In genomic region chr1:177443724-177444482, GRCm38 (mm10) we compare ENCODE assay signal across 8 mouse cellular contexts. TPM values are rescaled to one million over a fixed set of nuclear protein-coding genes. Genes with fewer than 3 reads are reported as not detected.
DNase-seq lines count a peak whose midpoint lies in the region; ATAC-seq and TF ChIP-seq lines count a peak whose summit lies in the region.

No protein-coding gene starts in this region.

- H3K9ac ChIP-seq in limb, embryonic 12.5 days (replicated peaks): peak overlapping the region; percentile 91
- no peak overlapping the region for H3K9ac ChIP-seq in stomach, embryonic 15.5 days

- no peak for ATAC-seq in limb, embryonic 12.5 days (ENCODE audit: insufficient number of reproducible peaks, insufficient read depth, low FRiP score, low TSS enrichment, low read depth)
- no peak for ATAC-seq in stomach, embryonic 15.5 days (ENCODE audit: insufficient read depth, low FRiP score, low read depth)

- no peaks in the 10 kb centered on the region for H3K9me3 ChIP-seq in limb, embryonic 12.5 days
- no peaks in the 10 kb centered on the region for H3K9me3 ChIP-seq in stomach, embryonic 15.5 days

- peak overlapping the region; percentile 69 for H3K4me3 ChIP-seq in cerebellum, adult 2 months (replicated peaks; ENCODE audit: insufficient read depth, low read depth, low read length)
- H3K4me3 ChIP-seq in testis, adult 2 months (ENCODE audit: control insufficient read depth, low read depth, low read length): peak overlapping the region; percentile 92
- H3K4me3 ChIP-seq in limb, embryonic 12.5 days (replicated peaks): peak overlapping the region; percentile 72
- peak overlapping the region; percentile 71 for H3K4me3 ChIP-seq in stomach, embryonic 15.5 days (replicated peaks)

- no peak for TF ChIP-seq POLR2A in cerebellum, adult 2 months (IDR thresholded peaks at IDR 0.05; ENCODE audit: borderline replicate concordance, insufficient read depth, low read length)
- no peak for TF ChIP-seq POLR2A in testis, adult 2 months (IDR thresholded peaks at IDR 0.05; ENCODE audit: control insufficient read depth, low read depth, low read length)

- H3K36me3 ChIP-seq in testis, adult 2 months (ENCODE audit: control insufficient read depth, insufficient read depth, low read length): no peaks in the 10 kb centered on the region
- H3K36me3 ChIP-seq in limb, embryonic 12.5 days: peaks cover 18% of the 10 kb centered on the region
- peaks cover 10% of the 10 kb centered on the region; the same call in 1 of the 2 replicates for H3K36me3 ChIP-seq in stomach, embryonic 15.5 days

- no peaks in the 10 kb centered on the region; the same call in 1 of the 2 replicates for H3K27me3 ChIP-seq in cerebellum, adult 2 months (ENCODE audit: control insufficient read depth, insufficient read depth, low read length)
- H3K27me3 ChIP-seq in testis, adult 2 months (ENCODE audit: control insufficient read depth, insufficient read depth, low read length): no peaks in the 10 kb centered on the region
- H3K27me3 ChIP-seq in limb, embryonic 12.5 days: no peaks in the 10 kb centered on the region
- H3K27me3 ChIP-seq in stomach, embryonic 15.5 days (replicated peaks): no peaks in the 10 kb centered on the region

- no peak for DNase-seq in cerebellum, adult 2 months
- no peak for DNase-seq in cerebellum, postnatal 14 days
- DNase-seq in testis, postnatal 10 days (ENCODE audit: low spot score): no peak
- no peak for DNase-seq in urinary bladder, postnatal 10 days (ENCODE audit: low spot score)
- no peak for DNase-seq in gastrocnemius, postnatal 4 days (ENCODE audit: low spot score in 2 of 2)

- peak overlapping the region; percentile 89 for H3K4me2 ChIP-seq in limb, embryonic 12.5 days
- peak overlapping the region; percentile 78 for H3K4me2 ChIP-seq in stomach, embryonic 15.5 days

- TF ChIP-seq CTCF in cerebellum, adult 2 months (IDR thresholded peaks at IDR 0.05; ENCODE audit: borderline replicate concordance, insufficient read depth, low read depth, low read length): no peak
- TF ChIP-seq CTCF in testis, adult 2 months (IDR thresholded peaks at IDR 0.05; ENCODE audit: control insufficient read depth, insufficient read depth, insufficient replicate concordance, low read depth, low read length): no peak

- H3K27ac ChIP-seq in cerebellum, adult 2 months (ENCODE audit: insufficient read depth, low read length): peak overlapping the region; percentile 99
- H3K27ac ChIP-seq in testis, adult 2 months (ENCODE audit: control insufficient read depth, insufficient read depth, low read depth, low read length): peak overlapping the region; percentile 88
- H3K27ac ChIP-seq in limb, embryonic 12.5 days: peak overlapping the region; percentile 94; the same call in 1 of the 2 replicates
- peak overlapping the region; percentile 88; the same call in 1 of the 2 replicates for H3K27ac ChIP-seq in stomach, embryonic 15.5 days

- no peaks in the 10 kb centered on the region for H3K4me1 ChIP-seq in cerebellum, adult 2 months (ENCODE audit: control insufficient read depth, insufficient read depth, low read length)
- peaks cover 8% of the 10 kb centered on the region for H3K4me1 ChIP-seq in testis, adult 2 months (ENCODE audit: control insufficient read depth, insufficient read depth, low read length)
- peaks cover 56% of the 10 kb centered on the region for H3K4me1 ChIP-seq in limb, embryonic 12.5 days (replicated peaks)
- H3K4me1 ChIP-seq in stomach, embryonic 15.5 days: peaks cover 4% of the 10 kb centered on the region; the same call in 1 of the 2 replicates

- WGBS in cerebellum, adult 2 months: under 1% methylated on average over 9 of the region's 9 CpGs
- WGBS in limb, embryonic 12.5 days: 44% methylated on average over 9 of the region's 9 CpGs
- WGBS in stomach, embryonic 15.5 days: 27% methylated on average over 9 of the region's 9 CpGs

RNA-seq across cellular contexts. Expression of gene Zbtb18, which starts 1.8 kb away (rescaled TPM):
- polyA plus RNA-seq in cerebellum, adult 2 months (2012; rRNA removed): 193 and 234 TPM in 2 replicates
- 16.7 and 23.3 TPM in 2 replicates for polyA plus RNA-seq in testis, adult 2 months (2012; rRNA removed)
- 2.0 and 3.3 TPM in 2 replicates for polyA plus RNA-seq in limb, embryonic 12.5 days (2016; fragmentation: Nextera tagmentation; extraction: Ambion mirVana)
- 2.2 and 2.7 TPM in 2 replicates for polyA plus RNA-seq in stomach, embryonic 15.5 days (2015; fragmentation: Nextera tagmentation; extraction: Ambion mirVana)
- 100 to 1,000 TPM in 1 of 2 experiments, 10 to 100 TPM in 1; 97.8 to 101 TPM for total RNA-seq in gastrocnemius, postnatal 4 days (2021)
